Mouse (Mus musculus) left cerebral cortex, postnatal 4 days (tissue): ENCODE data around the gene Slc38a9. TPM values are rescaled to one million over a fixed set of nuclear protein-coding genes. Genes with fewer than 3 reads are reported as not detected.

ENCODE experiments used
- DNase-seq: peaks from one replicate; pipeline ENCODE4 v3.0.0-alpha.2; 2022
- intact Hi-C: fragments of 180-260 bp; cut with DNase I; formaldehyde crosslinking; loops from one replicate; pipeline ENCODE4 v1.15.1; 2025
- total RNA-seq, 2 experiments: library from RNA; stranded (reverse); gene quantifications; 2 replicates each; pipeline ENCODE4 v1.2.3; 2021

Slc38a9 gene
- total RNA-seq, 2 experiments from 2014 or later = 17.5 to 20.9 TPM

DNA sequence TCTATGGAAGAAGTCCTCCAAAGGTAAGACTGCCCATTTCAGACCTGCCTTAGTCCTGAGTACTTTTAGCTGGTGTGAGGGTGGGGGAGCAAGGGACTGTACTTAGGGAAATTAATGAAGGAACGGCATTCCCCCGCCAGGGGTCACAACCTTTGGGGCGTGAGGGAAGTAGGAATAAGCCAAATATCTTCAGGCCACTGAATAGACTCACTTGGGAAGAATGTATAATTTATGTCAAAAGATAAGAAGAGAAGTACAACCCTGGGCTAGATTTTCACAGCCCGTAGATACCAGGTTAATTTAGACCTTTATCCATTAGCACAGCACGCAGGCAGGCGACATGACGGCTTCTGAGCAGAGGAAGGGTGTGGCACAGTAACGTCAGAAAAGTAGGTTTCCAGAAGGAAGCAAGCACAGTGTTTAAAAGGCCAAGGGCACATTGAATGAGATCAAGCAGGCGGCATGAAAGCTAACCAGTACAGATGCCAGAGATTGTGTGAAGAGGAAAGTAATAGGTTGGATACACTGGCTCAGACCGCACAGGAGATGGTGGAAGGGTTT is 103.1 kb downstream of the Slc38a9 start:
- intact Hi-C loops = no loop called here
- no peak for DNase-seq

DNA sequence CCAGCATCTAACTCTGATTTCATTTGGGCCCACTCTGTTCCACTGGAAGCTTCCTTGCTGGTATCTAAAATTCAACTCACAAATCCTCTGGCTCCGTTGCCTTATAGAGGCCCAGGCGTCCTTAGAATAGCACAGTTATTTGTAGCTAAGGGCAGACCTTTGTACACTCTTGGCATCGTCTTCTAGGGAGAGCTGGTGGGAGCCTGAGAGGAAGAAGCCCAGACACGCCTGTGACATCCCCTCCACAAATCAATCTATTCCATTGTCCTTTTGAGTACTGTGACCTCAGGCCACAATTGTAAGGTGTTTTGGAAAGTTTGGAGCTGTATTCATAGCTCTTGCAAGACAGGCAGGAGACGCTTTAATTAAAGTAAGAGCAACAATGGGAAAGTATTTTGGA is 104.0 kb downstream of the Slc38a9 start:
- no peak for DNase-seq
- intact Hi-C loops = no loop called here

DNA sequence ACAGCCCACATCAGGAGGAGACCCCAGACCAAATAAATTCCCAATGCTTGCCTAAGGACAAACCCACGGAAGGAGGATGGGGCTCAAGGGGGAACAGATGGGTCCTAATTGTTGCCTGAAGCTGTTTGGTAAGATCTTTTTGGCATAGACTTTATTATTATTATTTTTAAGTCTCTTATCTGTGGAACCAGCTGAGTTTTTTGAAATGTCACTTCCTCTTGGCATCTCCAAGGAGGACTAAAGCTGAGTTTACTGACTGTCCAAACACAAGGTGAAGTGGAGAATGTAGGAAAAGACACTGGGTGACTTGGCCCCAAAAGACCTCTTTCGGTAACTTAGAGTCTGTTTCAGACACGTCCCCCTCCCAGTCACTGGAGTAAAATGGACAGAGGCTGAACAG is 105.1 kb downstream of the Slc38a9 start:
- no peak for DNase-seq
- intact Hi-C loops = no loop called here

DNA sequence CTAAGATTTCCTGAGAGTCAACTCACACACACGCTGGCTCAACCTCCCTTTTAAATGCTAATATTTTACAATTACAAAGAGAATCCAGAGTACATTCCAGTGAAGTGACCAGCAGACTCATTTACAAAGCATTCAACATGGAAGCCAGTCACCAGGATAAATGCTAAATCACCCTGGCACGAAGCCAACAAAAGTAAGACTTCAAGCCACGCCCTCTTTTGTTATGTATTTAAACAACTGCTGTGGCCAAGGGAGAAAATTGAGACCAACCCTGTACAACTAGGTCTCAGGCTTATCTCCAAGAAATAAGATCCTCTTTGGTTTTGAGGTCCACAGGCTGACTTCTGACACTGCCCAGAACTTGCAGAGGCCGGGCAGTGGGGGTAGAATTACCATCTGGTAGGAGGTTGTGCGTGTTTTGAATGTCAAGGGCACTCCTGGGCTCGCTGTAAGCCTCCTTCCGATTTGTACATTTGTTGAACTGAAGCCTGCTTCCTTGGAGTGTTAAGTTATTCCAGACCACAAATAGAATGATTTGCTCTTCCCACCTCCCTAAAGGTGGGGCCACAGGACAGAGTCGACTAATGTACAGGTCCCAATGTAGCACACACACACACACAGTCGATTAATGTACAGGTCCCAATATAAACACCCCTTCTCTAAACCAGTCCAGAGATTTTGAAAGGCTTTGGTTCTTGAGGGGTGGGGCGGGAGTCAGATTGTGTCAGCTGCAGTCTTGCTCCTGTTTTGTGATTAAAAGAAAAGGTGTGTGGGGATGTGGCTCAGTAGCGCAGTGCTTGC is 110.2 kb downstream of the Slc38a9 start:
- no peak for DNase-seq
- intact Hi-C loops = no loop called here

DNA sequence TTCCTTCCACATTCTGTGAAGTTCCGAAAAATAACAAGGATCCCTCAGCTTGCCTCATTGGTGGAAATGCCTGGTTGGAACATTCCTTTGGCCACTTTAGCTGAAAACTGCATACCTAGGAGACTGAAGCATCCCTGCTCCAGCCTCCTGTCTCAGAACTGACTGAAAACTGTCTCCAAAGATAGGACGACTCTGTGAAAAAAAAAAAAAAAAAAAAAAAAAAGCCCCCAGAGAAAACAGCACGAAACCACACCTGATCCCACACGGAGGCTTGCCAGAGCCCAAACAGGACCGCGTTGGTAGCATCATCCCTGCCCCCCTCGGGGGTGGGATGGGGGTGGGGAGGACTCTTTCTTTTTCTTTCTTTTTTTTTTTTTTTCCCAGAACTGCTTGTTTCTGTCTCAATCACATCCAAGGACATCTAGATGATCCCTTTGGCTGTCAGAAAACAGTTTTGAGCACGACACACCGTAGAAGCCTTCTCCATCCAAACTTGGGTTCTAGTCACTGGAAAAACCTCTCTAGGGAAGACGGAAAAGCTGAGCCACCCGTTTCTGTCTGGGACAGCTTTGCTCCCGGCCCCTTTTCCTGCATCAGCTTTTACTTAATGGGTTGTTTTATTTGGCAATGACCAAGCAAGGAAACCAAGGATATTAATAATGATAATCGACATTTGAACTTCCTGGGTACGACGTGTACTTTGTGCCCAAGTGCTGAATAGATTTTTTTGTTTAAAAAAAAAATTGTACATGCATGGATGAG is 111.1 kb downstream of the Slc38a9 start:
- DNase-seq = no peak
- intact Hi-C loops = no loop called here

DNA sequence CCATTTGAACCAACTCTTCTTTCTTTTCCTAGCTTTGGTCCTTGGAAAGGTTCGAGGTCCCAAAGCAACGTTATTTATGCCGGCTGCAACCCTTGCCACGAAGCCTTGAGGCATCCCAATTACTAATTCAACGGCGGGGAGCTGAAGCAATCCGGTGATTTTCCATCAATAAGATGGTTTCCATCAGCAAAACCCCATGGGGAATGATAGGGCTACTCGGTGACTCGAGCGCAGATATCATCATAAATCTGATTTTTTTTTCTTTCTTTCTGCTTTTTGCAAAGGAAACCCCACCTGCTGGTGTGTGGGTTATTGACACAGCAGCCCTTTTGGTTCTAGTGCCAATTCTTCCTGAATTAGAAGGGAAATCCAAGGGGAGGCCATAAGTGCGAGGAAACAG is 111.7 kb downstream of the Slc38a9 start:
- intact Hi-C loops = no loop called here
- DNase-seq = no peak

DNA sequence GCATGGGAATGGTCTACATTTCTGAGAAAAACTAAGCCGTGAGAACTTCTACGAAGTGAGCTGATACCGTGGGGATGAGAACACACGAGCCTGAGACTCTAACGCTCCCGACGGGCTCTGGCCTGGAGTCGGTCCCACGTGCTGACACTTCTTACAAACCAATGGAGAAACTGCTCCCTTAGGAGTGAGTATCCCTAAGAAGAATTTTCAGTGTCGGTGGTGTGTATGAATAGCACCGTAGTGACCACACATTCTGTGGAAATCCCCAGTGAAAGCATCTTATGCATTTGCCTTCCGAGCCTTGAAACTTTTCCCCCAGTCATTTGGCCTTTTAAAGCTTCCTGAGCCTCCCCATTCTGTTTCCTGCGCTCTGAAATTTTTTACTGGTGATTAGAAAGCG is 112.3 kb downstream of the Slc38a9 start:
- intact Hi-C loops = no loop called here
- DNase-seq = no peak

DNA sequence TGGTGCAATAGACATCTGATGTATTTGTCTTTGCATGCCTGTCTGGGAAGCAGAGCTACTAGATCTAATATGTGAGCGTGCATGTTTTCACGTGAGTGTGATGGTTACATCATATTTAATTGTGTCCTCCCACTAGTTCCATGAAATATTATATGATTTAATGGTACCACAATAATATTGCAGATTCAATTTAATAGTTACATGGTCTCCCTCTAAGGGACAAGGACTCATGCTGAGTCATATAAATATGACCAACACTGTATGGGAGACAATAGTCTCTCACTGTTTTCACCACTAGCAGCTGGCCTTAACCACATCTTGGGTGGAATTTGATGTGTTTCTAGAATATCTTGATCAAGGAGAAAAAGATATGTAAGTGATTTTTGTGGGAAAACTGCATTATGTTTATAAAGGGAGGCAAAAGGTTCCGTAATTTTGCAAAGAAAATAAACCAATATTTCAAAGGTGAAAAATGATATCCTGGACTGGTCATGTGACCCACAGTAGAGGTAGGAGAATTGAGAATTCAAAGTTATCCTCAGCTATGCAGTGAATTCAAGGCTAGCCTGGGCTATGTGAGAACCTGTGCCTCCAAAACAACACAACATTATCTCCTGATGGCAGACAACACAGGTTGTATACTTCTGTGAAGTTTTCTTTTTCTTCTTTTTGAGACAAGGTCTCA is 113.6 kb downstream of the Slc38a9 start:
- no peak for DNase-seq
- intact Hi-C loops = no loop called here

DNA sequence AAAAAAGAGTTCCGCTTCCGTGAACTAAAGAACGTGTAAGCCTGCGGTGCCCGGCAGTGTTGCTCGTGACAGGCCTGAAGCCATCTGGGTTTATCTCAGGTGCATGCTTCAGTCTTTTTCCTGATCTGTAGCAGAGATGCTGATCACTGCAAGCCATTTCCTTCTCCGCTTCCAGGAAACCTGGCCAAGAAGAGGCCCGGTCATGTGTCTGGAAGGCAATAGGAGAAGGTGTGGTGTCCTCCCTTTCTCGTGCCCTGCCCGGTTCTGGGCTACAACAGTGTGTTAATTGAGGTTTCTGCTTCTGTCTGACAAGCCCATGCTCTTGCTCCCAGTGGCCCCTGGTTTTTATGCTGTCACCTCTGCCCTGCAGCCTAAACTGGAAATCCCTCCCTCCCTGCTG is 115.3 kb downstream of the Slc38a9 start:
- no peak for DNase-seq
- intact Hi-C loops = no loop called here

DNA sequence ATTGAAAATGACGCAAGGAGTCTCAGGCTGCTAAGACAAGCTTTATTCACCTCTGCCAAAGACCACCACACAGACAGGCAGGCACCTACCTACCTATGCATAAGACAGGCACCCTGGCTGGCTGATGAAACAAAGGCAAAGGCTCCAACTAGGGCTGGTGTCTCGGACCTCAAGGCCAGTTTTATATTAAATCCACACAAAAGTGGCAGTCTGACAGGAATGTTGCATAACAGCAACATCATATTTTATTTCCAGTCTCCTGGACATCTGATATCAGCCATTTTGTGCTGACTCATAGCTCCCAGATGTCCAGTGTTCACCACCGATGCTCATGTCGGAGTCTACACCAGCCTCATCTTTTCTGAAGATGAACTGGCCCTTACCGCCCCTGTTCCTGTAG is 117.9 kb downstream of the Slc38a9 start:
- intact Hi-C loops = no loop called here
- no peak for DNase-seq

DNA sequence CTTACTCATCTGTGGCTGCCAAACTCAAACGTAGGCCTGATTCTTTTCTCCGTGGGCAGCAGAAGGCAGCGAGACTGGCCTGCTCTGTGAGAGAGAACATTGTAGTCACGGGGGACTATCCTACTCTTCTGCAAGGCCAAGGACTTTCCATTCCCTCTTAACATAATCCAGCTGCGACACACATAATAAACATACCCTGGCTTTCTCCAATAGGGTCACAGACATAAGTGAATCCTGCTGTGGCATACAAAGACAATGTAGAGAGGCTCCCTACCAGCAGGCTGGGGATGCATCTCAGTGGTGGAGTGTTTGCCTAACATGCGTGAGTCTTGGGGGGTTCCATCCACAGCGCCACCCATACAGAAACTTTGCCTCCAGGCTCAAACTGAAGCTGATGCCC is 124.8 kb downstream of the Slc38a9 start:
- intact Hi-C loops = no loop called here
- DNase-seq = no peak

DNA sequence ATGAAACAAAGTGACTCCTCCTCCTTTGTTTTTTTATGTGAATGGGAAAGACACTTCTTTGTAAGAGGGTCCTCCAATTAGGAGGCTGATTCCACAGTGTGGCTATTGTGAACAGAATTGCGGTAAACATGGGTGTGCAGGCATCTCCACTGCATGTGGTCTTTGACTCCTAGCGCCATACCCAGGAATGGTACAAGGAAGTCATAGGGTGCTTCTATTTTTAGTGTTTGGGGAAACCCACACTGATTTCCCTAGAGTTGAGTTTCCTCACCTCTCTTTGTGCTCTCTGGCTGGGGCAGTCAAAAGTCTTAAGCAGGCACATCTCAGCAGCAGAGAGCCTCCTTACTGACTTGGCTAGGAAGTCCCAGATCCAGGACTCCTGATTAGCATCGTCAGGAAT is 125.6 kb downstream of the Slc38a9 start:
- intact Hi-C loops = no loop called here
- no peak for DNase-seq

DNA sequence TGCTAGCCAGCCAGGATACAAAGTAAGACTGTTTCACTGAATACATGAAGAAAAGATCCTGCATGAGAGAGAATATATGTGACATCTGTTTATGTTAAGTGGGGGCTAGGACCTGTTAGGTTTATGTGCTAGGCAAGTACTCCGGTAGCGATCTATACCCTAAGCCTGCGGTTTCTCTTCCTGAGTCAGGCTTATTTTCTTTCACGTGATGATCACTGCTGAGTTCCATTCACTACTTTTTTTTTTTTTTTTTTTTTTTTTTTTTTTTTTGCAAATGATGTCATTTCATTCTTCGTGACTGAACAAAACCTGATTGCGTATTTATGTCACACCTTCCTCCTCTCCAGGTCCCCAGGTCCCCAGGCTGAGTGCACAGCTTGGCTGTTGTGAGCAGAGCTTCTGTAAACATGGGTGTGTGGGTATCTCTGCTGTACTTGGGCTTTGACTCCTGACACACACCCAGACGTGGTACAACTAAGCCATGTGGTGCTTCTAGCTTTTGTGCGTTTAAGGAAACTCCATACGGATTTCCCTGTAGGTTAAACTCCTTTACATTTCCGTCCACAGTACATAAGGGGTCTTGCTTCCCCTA is 126.5 kb downstream of the Slc38a9 start:
- intact Hi-C loops = no loop called here
- no peak for DNase-seq

Other genes with a start within 250 kb of the Slc38a9 start
- gene Il6st, start 196.7 kb upstream of the Slc38a9 start, total RNA-seq = 10 to 100 TPM; 60.0 to 61.0 TPM
- gene Il31ra, start 66.4 kb upstream of the Slc38a9 start, total RNA-seq = not detected
- gene Ddx4, start 8.3 kb upstream of the Slc38a9 start, total RNA-seq = 1 to 10 TPM in 1 of 2 experiments, under 1 TPM in 1; 0.92 to 1.0 TPM
- gene Plpp1, start 140.0 kb downstream of the Slc38a9 start, total RNA-seq = 10 to 100 TPM; 32.1 to 32.9 TPM